Mouse (Mus musculus) MEL (cell line): ENCODE results near the gene Tmed3.

Experiments used
- CHD2 ChIP-seq: IDR thresholded peaks from 2 replicates; pipeline ENCODE4 v1.6.1; 2011; ENCODE audit warnings: low read length, improper control_type of control experiment
- CTCF ChIP-seq, 3 experiments: IDR thresholded peaks in 2 of 3; conservative IDR thresholded peaks in 1 of 3; 2 replicates each; pipeline ENCODE4 v1.5.1; 2011 to 2012; ENCODE audit warnings: low read length in 3 of 3, low read depth in 2 of 3, mild to moderate bottlenecking in 2 of 3, improper control_type of control experiment in 1 of 3, inconsistent platforms in 1 of 3, mixed read lengths in 1 of 3, moderate library complexity in 1 of 3; ENCODE audit not compliant: control insufficient read depth in 1 of 3, insufficient read depth in 1 of 3, poor library complexity in 1 of 3, severe bottlenecking in 1 of 3
- EP300 ChIP-seq, 2 experiments: IDR thresholded peaks; 2 replicates each; pipeline ENCODE4 v1.6.1; 2011; ENCODE audit warnings: improper control_type of control experiment in 2 of 2, low read length in 2 of 2, low read depth in 1 of 2, mild to moderate bottlenecking in 1 of 2
- ETS1 ChIP-seq: IDR thresholded peaks from 2 replicates; pipeline ENCODE4 v1.6.1; 2012; ENCODE audit warnings: low read depth, mild to moderate bottlenecking, inconsistent platforms, low read length, improper control_type of control experiment, moderate library complexity
- GATA1 ChIP-seq: IDR thresholded peaks from 2 replicates; pipeline ENCODE4 v1.6.1; 2011; ENCODE audit warnings: low read depth, low read length, improper control_type of control experiment
- HCFC1 ChIP-seq: IDR thresholded peaks from 2 replicates; pipeline ENCODE4 v1.6.1; 2012; ENCODE audit warnings: low read depth, mild to moderate bottlenecking, inconsistent platforms, low read length, improper control_type of control experiment, moderate library complexity
- JUND ChIP-seq: IDR thresholded peaks from 2 replicates; pipeline ENCODE4 v1.6.1; 2011; ENCODE audit warnings: low read depth, mild to moderate bottlenecking, improper control_type of control experiment, low read length
- NELFE ChIP-seq: IDR thresholded peaks from 2 replicates; pipeline ENCODE4 v1.6.1; 2011; ENCODE audit warnings: low read depth, low read length, improper control_type of control experiment
- NRF1 ChIP-seq: IDR thresholded peaks from 2 replicates; pipeline ENCODE4 v1.6.1; 2014; ENCODE audit warnings: low read depth, mild to moderate bottlenecking, inconsistent platforms, low read length, improper control_type of control experiment, moderate library complexity; ENCODE audit not compliant: poor library complexity, insufficient read depth, severe bottlenecking
- POLR2A ChIP-seq, 2 experiments: IDR thresholded peaks; 2 replicates each; pipeline ENCODE4 v1.6.1; 2011 to 2012; ENCODE audit warnings: low read length in 2 of 2, mild to moderate bottlenecking in 2 of 2, control low read depth in 1 of 2, improper control_type of control experiment in 1 of 2, low read depth in 1 of 2, moderate library complexity in 1 of 2; ENCODE audit not compliant: control insufficient read depth in 1 of 2, insufficient read depth in 1 of 2, poor library complexity in 1 of 2
- SMC3 ChIP-seq: IDR thresholded peaks from 2 replicates; pipeline ENCODE4 v1.6.1; 2011; ENCODE audit warnings: low read depth, low read length, improper control_type of control experiment
- UBTF ChIP-seq: IDR thresholded peaks from 2 replicates; pipeline ENCODE4 v1.6.1; 2012; ENCODE audit warnings: low read depth, mild to moderate bottlenecking, inconsistent platforms, low read length, improper control_type of control experiment, moderate library complexity, borderline replicate concordance; ENCODE audit not compliant: insufficient read depth
- USF2 ChIP-seq, 2 experiments: IDR thresholded peaks; 2 replicates each; pipeline ENCODE4 v1.6.1; 2011 to 2012; ENCODE audit warnings: improper control_type of control experiment in 2 of 2, low read length in 2 of 2, borderline replicate concordance in 1 of 2, inconsistent platforms in 1 of 2, low read depth in 1 of 2, mild to moderate bottlenecking in 1 of 2; ENCODE audit not compliant: insufficient read depth in 1 of 2

- TF ChIP-seq JUND: no peak
- no peak for TF ChIP-seq GATA1
- no peak for TF ChIP-seq NRF1
- no peak for TF ChIP-seq HCFC1
- no peak for TF ChIP-seq SMC3
- TF ChIP-seq POLR2A (IDR thresholded peaks at IDR 0.05; ENCODE audit: control insufficient read depth in 1 of 2, insufficient read depth in 1 of 2, low read depth in 1 of 2, low read length in 2 of 2, poor library complexity in 1 of 2): no peak
- no peak for TF ChIP-seq CTCF (IDR thresholded peaks at IDR 0.05 in 2 of 3, conservative IDR thresholded peaks at IDR 0.05 in 1 of 3; ENCODE audit: control insufficient read depth in 1 of 3, insufficient read depth in 1 of 3, low read depth in 2 of 3, low read length in 3 of 3, poor library complexity in 1 of 3, severe bottlenecking in 1 of 3)
- no peak for TF ChIP-seq ETS1
- no peak for TF ChIP-seq NELFE
- TF ChIP-seq EP300 (IDR thresholded peaks at IDR 0.05; ENCODE audit: low read depth in 1 of 2, low read length in 2 of 2): no peak
- no peak for TF ChIP-seq CHD2
- TF ChIP-seq USF2 (IDR thresholded peaks at IDR 0.05; ENCODE audit: borderline replicate concordance in 1 of 2, insufficient read depth in 1 of 2, low read depth in 1 of 2, low read length in 2 of 2): no peak
- TF ChIP-seq UBTF: no peak
These were observed 54.0 kb downstream of the Tmed3 start for GRCm38 (mm10) chr9:89650913-89651312.
